Mouse (Mus musculus) cerebellum, postnatal 10 days (tissue): ENCODE measurements around the gene Cd47.
A peak's percentile ranks its signal among the peaks of the same experiment; 100 is the strongest.

Source experiments
- DNase-seq, 2 experiments: peaks; one replicate each; pipeline ENCODE4 v3.0.0; 2021; ENCODE audit warnings: mixed read lengths in 2 of 2

Cd47 gene

DNA sequence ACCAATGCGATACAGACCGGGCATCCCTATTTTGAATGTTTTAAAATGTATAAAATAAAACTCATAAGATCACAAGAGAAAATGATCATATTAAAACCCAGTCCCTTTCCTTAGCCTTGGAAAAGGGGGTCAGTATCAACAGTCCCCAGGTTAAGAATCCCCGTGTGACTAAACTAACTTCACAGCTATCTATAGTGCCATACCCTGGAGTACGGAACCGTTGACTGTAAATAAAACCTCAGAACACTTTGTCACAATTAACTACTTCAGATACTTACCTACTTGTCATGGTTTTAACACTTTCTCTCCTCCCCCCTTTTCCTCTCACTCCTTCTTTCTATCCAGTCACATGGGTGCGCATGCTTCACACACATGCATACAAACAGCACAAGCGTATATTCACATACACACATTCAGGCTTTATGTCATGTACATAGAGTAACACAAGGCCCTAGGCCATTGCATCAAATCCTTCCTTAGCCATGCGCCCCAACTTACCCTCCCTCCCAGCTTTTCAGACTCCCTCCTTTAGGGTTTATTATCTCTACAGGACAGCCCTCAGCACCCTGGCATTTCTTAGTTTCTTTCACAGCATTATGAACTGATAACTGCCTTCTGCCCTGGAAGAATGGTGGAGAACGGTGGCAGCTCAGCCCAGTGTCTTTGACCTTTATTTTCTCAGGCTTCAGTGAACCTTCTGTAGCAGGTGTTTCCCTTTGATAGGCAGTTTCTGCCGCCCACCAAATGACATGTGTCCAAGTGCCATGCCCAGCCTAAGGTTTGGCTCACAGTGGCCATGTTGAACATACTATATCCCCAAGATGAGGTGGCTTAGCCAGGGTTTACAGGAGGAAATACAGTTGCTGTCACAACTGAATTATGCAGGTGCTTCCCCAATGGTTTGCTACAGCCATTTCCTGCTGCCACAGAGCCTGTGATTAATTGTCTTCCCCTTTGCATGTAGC lies at the start of gene Cd47:
Gene Cd47 (plus strand): TSS at position 937 of the 965 bp plus-strand sequence.
- no peak for DNase-seq

DNA sequence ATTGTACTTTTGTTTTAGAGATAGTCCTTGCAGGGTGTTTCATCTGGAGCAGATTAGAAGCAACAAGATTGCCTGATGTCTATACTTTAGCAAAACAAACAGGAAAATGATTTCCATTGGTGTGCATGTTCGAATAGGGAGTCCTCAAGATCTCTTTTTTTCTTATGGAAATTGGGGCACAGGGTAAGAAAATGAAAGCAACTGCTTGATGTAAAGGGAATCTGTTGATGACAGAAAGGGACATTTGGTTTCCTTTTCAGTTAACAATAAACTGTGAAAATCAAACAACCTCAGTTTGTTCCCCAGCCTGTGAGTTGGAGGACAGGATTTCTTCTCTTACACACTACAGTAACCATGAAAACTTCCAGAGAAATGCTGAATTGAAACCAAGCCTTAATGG lies 47.4 kb upstream of the Cd47 start:
- no peak for DNase-seq

DNA sequence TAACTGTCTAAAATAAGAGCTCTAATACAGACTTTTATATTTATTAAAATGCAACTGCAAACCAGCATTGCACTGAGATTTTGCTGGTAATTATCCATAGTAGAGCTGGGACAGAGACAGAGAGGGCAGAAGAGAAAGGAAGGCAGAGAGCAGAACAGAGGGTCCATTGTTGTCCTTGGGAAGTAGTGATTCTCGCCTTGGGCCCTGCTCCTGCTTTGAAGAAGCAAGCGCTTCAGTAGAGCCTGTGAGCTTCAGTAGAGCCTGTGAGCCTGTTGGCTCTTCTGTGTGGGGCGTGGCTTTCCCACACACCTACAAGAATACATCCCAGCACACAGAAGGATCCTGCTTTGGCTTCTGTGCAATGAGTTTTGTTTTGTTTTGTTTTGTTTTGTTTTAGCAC lies 47.0 kb upstream of the Cd47 start:
- no peak for DNase-seq

DNA sequence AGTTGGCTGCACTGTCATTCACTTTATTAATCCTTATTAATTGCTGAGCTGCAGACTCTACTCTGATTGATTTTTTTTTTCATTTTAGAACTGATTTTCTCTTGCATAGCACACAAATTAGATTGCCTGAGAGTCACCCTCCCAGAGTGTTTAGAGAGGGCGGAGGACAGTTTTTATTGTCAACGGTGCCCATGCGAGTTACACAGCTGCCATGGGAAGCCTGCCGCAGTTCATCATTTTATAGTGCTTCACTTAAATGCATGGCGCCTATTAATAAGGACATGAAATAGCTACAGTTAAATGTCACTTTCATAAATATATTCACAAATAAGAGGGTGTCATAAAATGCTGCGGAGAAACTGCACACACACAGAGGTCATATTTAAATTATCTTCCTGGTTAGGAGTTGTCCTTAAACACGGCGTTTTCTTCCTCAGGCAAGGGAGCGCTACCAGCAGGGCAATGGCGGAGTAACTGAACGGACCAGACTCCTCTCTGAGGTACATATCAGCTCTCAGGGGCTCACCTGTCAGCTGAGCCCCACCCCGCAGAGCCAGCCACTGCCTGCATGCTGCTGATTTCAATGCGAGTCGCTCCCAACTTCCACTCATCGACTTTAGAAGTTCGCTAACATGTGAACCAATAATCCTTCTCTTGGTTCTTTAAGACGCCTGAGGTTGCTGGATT lies 39.7 kb upstream of the Cd47 start:
- no peak for DNase-seq

DNA sequence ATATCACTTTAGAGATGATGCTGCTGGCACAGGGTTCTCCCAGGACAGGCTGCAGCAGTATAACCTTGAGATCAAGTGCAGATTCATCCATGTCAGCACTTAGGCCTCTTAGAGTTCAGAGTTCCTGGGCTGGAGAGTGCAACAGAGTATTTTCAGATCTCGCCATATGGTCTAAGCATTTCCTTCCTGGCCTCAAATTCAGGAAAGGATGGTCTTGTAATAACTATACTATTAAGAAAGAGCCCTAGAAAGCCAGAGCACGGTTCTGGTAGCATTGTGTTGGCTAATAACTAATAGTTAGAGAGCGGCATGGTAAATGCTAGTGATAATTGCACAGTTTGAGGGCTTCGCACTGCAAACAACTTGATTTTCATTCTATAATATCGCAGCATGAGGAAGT lies 38.4 kb upstream of the Cd47 start:
- DNase-seq: no peak

DNA sequence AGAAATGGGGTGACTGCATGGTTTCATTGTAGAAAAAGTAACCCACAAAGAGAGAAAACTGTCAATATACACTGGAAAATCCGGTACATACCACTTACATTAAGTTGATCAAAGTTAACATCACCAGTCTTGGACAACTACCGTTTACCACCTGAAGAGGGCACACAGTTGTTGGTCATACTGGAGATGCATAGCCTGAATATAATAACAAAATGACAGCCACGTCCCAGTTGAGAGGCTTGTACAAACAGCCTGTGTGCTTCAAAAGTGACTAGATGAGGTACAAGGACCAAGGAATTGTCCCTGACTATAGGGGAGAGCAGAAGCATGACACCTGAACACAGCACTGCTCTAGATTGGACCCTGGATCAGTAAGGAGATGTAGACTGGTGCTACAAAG lies 34.0 kb upstream of the Cd47 start:
- DNase-seq: peak; percentile 50

DNA sequence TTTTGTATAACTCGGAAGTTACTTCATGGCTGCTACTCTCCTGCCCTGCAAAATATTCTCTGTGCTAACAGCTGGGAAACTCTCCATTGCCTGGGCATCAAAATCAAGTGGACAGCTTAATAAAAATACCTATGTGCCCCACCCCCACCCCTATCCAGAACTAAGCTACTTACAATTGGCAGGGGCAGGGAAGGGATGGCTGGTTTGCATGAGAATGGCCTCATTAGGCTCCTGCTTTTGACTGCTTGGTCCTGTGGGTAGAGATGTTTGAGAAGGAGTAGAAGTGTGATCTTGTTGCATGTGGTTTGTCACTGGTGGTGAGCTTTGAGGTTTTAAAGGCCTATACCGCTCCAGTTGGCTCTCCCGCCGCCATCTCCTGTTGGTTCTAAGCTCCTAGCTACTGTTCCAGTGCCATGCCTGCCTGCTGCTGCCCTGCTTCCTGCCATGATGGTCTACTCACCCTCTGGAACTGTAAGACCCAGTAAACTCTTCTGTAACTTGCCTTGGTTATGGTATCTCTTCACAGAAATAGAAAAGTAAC lies 31.8 kb upstream of the Cd47 start:
- no peak for DNase-seq

DNA sequence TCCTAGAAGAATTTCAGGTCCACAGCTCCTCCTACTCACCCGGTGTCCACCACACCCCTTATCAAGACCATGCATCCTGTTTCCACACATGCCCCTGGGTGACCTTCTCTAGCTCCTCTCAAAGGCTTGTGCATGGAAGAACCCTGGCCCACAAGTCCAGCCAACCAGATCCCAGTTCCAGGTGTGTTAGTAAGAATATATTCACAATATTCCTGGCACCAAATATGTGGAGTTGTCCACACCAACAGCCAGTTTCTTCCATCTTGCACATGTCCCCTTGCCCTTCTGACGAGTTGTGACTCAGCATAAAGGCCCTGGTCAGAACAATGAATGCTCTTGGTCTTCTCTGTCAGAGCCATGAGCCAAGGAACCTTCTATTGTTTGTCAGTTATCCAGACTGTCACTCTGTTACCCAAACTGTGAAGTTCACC lies 30.5 kb upstream of the Cd47 start:
- no peak for DNase-seq

DNA sequence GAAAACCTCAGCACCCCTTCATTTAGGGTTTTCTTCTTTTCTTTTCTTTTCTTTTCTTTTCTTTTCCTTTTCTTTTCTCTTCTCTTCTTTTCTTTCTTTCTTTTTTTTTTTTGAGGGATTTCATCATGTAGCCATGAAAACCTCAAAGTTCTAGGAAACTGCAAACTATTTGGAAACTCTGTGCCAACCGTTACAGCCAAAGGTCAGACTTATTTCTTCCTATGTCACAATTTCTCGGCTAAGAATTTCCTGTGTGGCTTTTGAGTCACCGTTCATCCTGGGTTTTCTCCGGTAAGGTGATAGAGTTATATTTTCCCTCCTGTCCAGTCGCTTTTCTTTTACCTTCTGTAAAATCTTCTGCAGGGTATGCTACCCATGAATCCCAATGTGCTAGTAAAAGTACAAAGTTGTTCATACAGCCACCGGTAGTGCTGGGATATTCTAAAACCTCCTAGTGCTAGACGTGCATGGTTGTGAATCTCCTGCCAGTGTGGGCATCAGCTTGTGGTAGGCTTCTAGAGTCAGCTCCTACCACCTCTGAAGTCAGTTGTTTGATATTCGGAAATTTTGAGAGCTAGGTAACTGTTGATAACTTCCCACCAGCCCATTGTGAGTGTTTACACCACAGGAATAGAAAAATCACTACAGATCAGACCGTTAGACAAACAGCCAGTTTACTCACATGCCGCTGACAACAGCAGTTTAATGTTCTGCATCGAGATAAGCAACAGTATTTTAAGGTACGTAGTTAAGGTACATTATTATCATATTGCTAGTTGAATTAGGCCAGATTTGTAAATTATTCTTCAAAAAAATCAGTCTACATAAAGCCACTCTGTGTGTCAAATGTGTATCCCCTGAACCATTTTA lies 29.8 kb upstream of the Cd47 start:
- no peak for DNase-seq

DNA sequence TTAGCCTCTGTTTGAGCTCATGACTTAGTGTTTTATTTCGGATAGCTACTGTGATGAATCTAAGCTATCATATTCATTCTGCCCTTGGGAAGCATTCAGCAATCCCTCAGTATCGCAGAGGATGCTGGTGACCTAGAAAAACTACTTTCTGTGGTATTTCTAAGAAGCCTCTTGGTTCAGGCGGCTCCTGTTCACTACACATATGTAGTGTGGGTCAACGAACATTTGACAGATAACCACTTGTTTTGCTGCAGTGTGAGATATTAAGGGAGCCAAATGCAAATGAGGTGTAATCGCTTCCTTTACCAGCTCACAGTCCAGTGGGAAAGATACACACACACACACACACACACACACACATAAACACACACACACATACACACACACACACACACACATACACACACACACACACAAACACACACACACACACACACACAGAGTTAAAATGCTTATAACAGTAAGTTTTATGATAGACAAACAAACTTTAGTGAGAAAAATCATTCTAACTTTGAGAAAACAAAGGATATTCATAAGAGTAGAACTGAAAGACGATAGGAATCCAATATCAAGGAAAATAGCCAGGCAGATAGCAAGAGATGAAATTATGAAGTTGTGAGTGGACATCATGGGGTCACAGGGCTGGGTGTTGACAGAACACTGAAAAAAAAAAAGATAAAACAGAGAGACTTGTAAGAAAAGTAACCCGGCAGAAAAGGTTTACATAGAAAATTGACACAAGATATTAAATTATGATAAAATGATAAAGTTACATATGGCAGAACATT lies 28.5 kb upstream of the Cd47 start:
- no peak for DNase-seq

DNA sequence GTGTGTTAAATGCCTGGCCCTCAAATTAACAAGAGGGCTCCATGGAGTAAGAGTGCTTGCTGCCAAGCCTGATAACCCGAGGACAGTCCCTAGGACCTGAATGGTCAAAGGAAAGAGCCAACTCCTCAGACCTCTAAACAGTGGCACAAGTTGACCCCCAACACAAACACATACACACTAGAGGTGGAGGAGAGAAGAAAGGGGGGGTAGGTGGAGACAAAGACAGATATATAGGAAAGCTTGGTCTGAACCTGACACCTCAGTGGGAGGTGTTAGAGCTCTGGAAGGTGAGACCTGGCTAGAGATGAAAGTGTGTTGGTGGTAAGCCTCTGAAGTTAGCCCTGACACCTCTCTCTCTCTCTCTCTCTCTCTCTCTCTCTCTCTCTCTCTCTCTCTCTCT lies 27.8 kb upstream of the Cd47 start:
- no peak for DNase-seq

DNA sequence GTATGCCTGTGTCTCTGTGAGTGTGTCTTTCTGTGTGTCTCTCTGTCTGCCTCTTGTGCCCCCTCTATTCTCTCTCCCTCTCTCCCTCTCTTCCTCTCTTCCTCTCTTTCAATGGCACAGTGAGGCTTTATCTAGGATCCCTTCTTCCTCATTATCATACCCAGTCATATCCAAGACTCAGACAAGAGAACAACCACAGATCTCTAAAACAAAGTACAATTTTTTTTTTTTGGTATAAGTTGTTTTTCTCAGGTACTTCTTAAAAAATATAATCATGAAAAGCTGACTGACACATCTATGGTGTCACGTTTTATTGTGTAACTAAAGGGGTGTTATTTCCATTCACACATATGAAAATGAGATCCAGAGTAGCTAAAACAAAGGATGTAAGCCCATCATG lies 27.3 kb upstream of the Cd47 start:
- DNase-seq: no peak

DNA sequence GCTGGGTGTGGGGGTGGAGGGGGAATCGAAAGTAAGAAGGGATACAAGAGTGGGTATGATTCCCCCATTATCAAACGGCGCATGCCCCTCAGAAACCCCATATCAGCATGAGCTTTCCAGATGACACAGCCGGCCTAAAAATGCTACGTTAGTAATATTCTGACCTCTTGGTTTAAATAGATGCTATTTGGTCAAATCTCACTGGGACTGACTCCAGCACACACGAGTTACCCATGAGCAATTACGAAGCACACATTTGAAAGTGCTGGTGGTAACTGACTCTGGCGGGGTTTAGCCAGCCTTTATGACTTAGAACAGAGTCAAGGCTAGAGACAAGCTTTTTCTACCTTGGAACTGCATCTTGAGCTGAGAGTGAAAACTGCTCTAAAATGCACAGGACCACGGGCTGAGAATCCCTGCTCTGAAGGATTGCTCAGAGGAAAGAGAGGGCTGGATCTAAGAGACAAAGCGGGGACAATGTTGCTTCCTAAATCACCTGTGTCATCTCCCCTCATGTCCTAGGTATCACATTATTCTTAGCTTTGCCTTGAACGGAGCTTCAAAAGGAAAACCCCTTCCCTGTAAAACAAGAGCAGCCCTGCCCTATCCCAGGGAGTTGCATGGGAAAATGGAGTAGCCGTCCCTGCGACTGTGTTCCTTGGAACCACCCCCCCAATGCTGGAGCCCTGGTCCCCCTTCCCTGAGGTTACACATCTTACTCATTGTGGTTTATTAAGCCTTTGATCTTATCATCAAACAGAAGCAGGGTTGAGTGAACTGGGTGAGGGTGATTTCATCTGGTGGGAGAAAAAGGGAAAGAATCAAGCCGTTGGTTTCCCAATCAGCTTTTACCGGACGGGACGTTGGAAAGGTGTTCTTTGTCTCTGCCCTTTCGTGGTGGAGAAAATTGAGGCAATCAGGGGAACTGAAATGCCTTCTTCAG lies 26.0 kb upstream of the Cd47 start:
- no peak for DNase-seq

DNA sequence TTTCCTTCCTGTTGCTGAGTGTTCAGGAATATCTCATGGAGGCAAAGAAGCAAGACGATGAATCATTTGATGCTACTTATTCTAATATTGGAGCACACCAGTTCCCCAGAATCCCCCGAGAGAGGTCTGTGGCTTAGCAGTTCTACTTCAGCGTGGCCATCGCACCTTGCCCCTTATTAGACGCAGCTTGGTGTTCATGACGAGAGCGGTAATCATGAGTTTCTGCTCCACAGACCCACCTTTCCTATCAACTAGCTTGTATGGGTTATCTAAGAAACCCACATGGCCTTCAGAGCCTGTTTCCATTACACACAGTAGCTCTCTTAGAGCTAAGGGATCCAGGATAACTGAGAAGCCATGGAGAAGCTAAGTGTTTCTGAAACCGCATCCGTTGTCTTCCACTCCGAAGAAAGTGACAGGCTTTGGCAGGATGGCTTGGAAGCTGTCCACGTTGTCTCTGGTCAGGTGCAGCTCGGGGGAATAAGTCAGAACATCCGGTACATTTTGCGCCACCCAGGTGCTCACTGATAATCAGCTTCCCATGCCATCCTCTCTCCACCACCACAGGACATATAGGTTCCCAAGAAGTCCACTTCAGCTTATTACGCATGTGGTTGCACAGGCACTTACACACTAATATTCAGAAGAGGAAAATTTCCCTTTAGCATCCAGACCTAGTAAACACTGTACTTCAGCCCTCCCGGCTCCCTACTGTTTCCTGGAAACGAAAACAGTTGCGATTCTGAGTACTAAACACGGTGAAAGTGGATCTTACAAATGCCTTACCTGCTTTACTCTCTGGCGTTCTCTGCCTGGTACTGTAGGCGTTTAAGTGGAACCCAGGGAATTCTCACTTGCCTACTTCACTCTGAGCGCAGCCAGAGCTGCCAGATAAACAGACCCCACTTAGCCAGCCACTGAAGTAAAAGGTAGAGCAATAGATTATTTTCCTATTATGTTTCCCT lies 25.0 kb upstream of the Cd47 start:
- peak; percentile 55 to 57 for DNase-seq

DNA sequence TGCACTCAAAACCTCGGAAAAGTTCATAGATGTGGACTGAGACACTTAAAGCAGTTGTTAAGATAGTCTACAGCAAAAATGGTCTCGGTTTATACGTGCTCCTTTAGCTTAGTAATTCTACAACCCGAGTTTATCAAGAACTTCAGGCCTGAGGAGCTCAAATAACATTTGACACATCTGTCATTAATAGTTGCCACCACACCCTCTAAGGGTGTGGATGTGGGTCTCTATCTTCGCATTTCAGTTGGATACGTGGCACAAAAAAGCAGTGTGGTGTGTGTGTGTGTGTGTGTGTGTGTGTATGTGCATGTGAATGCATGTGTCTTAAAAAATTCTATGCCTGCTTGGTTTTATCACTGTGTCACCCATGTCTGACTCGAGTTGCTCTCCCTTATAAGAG lies 23.4 kb upstream of the Cd47 start:
- DNase-seq: no peak

DNA sequence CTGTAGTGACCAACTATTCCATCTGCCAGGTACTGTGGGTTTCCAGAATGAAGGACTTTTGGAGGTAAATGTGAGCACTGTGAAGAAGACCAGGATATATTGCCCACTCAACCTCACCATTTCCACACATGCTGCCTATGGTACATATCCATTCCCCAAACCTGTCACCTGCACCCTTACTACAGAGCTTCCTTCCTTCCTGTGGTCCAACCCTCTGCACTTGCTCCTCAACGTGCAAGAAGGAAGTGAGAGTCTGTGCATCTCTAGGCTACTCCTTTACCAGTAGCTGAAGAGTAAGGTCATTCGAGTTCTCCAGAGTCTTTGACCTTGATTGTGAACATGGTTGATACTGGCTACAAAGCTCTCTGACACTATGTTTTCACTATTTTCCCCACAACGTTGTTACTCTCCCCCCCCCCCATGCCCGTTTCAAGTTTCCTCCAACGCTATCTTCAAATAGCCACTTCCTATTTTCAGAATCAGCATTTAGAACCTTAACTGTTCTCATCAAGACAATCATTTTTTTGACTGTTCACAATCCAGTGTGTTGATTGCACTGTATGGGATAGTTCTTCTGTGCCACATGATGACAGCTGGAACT lies 18.7 kb upstream of the Cd47 start:
- no peak for DNase-seq

DNA sequence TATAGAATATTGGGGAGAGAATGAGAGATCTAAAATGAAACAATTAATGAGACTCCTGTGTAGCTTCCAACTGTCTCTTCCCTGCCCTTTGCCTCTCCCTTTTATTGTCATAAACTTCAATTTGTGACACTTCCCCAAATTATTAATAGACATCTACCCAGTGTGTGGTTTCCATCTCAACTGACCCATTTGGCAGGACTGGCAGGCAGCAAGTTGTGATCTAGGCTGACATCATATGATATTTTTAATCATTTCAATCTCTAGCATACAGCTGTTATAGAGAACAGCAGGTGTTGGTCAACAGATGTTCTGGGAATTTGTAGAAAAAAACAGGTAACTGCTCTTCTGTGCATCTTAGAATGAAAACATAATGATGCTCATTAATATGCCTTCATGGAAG lies 17.0 kb upstream of the Cd47 start:
- no peak for DNase-seq

DNA sequence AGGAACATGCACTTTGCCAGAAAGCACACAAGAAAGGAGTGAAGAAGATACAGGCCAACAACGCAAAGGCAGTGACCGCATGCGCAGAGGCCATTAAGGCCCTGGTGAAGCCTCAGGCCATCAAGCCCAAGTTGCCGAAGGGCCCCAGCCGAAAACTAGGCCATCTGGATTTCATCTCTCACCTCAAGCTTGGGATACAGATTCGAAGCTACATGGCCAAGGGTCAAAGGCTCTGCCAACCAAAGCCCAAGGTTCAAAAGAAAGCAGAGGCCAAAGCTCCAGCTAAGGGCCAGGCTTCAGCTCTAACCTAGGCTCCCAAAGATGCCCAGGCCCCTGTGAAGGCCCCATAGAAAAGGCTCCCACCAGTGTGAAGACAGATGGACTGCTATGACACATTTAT lies 14.2 kb upstream of the Cd47 start:
- DNase-seq: no peak

DNA sequence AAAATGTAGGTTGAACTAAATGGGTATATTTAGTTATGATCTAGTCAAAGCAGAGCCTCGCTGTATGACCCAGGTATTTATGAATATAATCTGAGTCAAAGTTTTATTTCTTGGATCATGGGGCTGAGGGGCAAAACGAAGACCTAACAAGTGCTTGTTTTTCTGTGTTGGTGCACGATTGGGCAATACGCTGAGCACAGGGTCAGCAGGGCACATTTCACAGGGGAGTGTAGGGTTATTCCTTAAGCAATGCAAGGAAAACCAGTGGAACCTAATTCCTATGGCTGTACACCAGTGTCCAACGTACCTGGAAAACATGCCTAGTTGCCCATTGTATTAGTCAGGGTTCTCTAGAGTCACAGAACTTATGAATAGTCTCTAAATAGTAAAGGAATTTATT lies 12.6 kb upstream of the Cd47 start:
- DNase-seq: no peak
